Mouse (Mus musculus): Measurements from ENCODE around the gene Ptpn3. TPM values are rescaled to one million over a fixed set of nuclear protein-coding genes. Genes with fewer than 3 reads are reported as not detected.

Gene Ptpn3
- total RNA-seq, 2 experiments from 2014 or later, result 18.8 to 24.3 TPM

DNA sequence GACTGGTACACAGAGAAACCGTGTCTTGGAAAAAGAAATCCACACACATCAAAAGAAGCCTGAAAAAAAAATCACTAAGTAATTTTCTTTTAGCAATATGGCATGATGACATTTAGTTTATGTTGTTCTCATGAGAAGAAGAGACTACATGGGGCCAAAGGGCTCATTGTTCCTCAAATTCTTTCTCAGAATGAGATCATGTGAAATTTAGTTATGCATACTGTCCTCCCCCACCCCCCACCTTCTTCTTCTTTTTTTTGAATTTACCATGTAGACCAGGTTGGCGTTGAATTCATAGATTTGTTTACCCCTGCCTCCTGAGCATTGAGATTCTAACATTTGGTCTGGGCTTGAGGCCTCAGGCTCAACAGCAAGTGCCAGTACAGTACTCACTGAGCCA is 111.8 kb downstream of the Ptpn3 start:
- DNase-seq, result no peak
- intact Hi-C loops (cut with DNase I; ENCODE audit: low total_unique reads), result no loop called here

DNA sequence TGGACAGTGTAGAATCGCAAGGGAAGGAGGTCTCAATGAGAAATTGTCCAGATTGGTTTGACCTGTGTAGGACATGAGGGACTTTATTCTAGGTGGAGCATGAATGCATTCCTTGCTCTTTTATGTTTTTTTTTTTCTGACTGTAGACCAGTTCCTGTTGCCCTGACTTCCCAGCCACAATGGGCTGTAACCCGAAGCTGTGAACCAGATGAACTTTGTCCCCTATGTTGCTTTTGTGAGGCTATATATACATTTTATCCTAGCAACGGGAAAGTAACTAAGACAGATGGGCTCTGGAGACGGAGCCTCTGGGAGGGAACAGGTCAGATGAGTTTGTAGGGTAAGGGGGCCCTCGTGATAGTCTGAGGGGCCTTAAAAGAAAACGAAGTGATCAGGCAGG is 115.6 kb downstream of the Ptpn3 start:
- intact Hi-C loops (cut with DNase I; ENCODE audit: low total_unique reads), result no loop called here
- DNase-seq, result no peak

DNA sequence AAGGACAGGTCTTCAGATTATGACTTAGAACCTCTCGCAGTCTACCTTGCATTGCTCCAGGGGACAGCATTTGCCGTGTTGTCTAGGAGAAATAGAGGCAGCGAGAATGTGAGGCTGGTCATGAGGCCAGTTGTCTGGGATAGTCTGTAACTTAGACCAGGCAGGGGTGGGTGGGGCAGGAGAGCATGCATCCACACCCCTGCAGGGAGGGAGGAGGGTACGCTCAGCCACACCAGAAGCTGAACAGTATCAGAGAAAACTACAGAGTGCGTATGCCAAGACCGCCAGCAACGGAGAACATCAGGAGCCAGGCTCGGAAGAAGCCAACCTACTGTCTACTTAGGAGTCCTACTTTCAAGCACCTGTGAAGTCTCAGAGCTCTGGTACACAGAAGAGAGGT is 116.2 kb downstream of the Ptpn3 start:
- intact Hi-C loops (cut with DNase I; ENCODE audit: low total_unique reads), result no loop called here
- DNase-seq, result no peak

DNA sequence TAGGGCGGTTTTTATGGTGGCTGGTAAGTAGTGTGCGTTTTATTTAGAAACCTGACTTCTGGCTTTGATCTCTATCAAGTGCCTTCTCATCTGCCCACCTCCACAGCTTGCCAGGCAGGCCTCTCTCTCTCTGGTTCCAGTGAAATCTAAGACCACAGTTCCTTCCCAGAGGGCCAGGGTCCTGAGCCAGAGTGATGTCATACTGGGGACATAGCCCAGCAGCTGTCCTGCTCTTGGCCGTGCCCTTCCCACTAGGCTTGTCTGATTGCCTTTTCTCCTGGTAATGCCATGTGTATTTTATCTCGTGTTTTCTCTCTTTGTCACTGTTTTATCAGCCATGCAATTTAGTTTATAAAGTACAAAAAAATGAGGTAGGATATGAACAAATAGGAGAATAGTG is 118.1 kb downstream of the Ptpn3 start:
- peak; percentile 86 for DNase-seq
- intact Hi-C loops (cut with DNase I; ENCODE audit: low total_unique reads), result no loop called here

DNA sequence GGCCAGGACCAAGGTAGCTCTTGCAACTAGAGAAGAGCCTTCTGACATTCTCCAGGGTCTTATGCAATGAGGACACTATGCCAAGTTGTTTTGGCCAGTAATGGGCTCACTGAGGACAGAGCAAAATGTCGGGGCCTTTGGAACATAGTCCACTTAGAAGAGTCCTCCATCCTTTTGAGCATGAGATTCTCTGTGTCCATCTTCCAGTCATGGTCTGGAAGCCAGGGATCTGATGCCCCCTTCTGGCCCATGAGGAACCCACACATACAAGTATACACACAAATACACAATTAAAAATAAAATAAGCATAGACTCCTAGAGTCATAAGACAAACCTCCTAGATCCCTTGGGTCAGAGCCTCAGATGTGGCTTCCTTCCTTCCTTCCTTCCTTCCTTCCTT is 120.1 kb downstream of the Ptpn3 start:
- DNase-seq, result no peak
- intact Hi-C loops (cut with DNase I; ENCODE audit: low total_unique reads), result no loop called here

DNA sequence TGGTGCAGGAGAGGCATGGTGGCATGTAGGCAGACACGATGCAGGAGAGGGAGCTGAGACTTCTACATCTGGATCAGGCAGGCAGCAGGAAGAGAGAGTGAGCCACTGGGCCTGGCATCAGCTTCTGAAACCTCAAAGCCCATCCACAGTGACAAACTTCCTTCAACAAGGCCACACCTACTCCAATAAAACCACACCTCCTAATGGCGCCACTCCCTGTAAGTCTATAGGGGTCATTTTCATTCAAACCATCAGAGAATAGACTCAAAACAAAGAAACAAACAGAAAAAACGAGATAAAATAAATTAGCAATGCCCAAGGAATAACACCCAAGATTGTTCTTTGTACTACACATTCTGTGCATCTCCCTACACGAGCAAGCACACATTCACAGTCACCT is 122.8 kb downstream of the Ptpn3 start:
- intact Hi-C loops (cut with DNase I; ENCODE audit: low total_unique reads), result no loop called here

DNA sequence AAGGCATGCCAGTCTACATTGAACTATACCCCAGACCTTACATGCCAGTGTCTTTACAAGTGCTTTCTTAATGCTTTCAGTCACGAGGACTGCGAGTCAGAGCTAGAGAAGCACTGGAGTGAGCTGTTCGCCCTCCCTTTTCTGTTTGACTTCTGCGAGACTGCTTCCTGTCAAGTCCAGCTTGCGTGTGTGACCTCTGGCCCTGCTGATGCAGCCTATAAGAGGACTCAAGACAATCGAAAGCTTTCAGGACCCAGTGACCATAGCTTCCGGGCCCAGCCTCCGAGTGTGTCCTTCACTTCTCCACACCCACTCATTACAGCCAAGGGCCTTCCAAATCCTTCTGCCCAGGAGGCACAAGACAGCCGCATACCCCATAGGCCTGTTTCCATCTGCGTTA is 126.3 kb downstream of the Ptpn3 start:
- intact Hi-C loops (cut with DNase I; ENCODE audit: low total_unique reads), result no loop called here

More for the DNA sequence above, 122.8 kb downstream of the Ptpn3 start:
- DNase-seq, result no peak

DNA sequence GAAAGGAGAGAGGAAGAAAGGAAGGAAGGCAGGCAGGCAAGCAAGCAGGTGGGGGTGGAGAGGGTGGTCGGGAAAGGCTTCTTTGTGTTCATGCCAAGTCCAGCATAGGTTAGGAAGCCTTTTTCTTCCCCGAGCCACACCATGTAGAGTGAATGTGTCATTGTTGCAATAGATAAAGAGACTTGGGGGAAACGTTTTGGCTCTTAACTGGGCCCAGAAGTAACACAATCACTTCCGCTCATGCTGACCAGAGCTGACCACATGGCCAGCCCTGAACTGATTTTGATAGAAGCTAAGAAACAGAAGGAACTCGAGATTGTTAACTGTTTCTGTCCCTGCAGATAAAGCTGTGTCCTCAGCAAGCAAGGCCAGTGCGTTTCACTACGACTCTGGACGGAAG is 128.8 kb downstream of the Ptpn3 start:
- no peak for DNase-seq

More for the DNA sequence above, 126.3 kb downstream of the Ptpn3 start:
- no peak for DNase-seq

DNA sequence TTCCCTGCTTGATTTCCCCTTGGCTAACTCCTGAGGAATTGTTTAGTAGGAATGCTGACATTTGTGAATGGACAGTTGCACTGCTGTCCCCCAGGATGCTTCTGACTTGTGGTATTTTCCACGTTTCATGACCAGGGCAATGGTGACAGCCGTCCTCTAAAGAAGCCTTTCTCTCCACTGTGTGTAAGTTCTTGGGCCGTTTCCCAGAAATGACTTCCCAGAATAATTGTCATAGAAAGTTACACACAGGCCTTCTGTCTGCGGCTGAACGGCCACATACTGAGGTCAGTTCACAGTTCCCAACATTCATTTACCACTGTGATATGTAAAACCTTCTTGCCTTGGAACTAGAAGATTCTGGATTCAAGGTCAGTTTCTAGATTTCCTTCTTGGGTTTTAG is 129.8 kb downstream of the Ptpn3 start:
- no peak for DNase-seq
- intact Hi-C loops (cut with DNase I; ENCODE audit: low total_unique reads), result no loop called here

More for the DNA sequence above, 128.8 kb downstream of the Ptpn3 start:
- intact Hi-C loops (cut with DNase I; ENCODE audit: low total_unique reads), result no loop called here

DNA sequence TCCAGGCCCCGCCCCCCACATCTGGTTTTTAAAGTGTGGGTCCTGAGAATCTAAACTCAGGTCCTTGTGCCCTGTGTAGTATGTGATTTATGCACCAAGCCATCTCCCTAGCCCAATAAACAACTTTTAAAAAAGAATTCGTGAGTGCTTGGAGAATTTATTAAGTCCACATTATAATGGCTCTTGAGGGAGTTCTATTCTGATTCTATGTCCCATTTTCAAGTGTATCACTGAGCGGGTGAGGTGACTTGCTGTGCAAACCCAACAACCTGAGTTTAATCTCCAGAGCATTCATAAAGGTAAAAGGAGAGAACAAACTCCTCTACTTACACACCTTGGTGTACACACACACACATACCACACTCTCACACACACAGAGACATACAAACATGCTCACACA is 133.0 kb downstream of the Ptpn3 start:
- no peak for DNase-seq

DNA sequence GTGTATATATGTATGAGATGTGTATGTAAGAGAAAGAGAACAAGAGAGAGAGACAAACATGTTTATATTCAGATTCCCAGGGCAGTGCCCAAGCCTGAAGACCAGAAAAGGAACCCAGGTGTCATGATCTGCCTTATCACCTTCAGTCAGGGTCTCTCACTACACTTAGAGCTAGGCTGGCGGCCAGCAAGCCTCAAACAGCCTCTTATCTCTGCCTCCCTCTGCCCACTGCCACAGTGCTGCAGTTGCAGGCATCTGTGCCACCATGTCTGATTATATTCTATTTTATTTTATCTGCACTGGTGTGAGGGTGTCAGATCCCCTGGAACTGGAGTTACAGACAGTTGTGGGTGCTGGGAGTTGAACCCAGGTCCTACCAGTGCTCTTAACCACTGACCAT is 133.4 kb downstream of the Ptpn3 start:
- DNase-seq, result no peak
- intact Hi-C loops (cut with DNase I; ENCODE audit: low total_unique reads), result no loop called here

More for the DNA sequence above, 133.0 kb downstream of the Ptpn3 start:
- intact Hi-C loops (cut with DNase I; ENCODE audit: low total_unique reads), result no loop called here

DNA sequence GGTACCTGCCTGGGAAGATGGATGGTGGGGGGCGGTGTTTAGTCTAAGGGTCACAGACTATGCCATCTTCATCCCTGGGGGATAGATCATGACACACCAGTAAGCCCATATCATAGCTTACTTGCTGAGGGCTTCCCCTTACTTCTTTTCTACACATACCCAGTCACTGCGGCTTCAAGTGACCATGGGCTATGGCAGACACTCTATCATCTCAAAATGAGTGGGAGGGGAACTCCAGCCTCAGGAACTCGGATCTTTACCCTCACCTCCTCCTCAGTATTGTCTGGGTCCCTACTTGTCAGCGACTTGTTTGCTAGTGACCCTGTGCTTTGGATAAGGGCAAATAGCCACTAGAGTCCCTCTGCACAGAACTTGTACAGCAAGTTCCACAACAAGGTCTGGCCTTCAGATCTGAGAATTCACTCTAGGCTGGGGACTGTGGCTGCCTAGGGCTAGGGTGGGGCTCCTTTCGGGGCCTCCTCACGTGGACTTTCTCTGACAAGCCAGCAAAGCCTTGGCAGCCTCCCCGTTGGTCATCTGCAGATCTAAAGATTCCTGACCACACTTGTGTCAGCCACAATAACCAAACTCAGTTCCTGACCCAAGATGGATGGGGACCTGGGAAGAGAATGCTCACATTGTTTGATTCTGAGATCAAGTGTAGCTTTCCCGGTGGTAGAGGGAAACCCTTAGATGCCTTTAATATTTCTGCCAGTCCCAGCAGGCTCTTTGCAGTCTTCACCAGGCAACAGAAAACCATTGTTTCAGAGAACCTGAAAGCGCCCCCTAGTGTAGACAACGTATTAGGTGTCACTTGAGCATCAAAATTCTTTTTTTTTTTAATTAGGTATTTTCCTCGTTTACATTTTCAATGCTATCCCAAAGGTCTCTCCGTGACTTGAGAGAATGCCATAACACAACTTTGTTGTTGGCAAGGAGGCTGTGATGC is 134.4 kb downstream of the Ptpn3 start:
- intact Hi-C loops (cut with DNase I; ENCODE audit: low total_unique reads), result no loop called here
- DNase-seq, result no peak

DNA sequence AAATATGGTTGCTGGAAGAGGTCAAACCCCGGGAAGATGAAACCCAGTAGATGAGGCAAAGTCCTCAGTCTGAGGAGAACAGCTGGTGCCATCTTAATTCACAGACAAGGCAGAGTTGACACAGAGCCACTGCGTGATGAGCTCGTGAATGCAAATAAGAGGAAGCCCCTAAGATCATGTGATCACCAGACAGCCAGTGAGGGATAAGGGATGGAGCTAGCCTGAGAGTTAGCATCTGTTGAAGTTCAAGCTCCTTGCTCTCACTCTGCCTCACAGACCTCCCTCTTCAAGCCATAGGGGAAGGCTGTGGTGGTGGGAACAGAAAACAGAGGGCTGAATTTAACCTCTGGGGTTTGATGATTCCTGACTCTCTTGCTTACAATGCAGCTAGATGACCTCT is 136.0 kb downstream of the Ptpn3 start:
- DNase-seq, result no peak
- intact Hi-C loops (cut with DNase I; ENCODE audit: low total_unique reads), result no loop called here

DNA sequence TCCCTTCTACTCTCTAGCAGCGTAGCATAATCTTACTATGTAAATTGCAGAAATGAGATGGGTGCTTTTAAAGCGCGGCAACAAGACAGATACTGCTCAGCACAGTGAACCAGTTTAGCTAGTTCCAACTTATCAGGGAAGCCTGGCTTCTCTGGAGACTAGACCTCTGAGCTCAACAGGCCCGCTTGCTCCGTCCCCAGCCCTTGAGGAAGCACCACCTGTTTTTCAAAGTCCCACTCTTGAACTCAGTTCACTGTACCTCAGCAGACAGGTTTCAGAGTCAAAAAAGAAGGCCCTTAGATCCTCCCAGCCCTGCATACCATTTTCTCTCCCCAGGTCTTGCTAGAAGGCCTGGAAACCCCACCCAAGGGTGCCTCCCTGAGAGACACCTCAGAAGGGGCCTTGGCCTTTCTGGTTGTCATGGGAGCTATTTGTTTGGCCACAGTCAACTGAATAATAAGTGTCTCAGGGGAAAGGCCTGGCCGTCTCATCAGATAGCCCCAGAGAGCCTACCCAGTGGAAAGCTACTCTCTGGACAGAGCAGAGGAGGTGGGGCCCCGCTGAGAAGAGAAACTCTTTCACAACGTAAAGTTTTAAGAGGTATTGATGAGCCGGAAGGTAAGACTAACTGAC is 136.9 kb downstream of the Ptpn3 start:
- DNase-seq, result no peak
- intact Hi-C loops (cut with DNase I; ENCODE audit: low total_unique reads), result no loop called here

DNA sequence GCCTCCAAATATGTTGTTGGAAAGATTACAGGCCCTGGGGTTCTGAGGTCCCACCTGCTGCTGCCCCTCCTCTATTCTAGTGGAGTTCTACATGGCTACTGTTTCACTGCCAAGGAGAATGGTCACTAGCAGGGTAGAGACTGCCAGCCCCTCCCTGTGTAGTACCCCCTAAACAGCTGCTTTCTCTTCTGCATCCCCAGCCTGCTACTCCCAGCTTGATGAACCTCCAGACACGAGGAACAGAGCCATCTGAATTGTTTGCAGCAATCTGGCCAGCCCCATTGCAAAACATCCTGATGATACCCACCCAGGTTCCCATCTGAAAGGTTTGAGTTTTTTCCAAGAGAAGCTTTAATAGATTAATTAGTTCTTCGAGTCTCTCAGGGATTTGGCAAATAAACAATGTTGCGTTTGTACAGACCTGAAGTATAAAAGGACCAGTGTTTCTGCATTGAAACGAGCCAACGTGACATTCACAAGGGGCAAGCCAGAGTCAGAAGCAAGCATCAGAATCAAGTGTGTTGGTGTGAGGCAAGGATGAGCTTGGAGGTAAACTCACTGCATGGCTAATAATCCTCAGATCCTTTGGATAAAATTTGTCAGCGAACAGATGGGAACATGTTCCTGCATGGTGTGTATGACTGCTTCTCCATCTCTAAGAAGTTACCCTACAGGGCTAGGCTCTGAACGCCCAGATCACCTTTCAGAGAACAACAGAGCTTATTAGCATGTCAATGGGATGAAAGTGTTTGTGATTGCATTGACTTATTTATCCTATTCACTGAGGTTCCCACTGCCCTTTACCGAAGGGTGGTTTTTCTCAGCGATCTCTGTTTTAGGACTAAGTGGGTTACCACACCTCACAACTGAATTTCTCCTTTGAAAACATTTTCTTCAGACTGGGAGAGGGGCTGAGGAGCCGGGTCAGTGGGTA is 138.6 kb downstream of the Ptpn3 start:
- DNase-seq, result no peak
- intact Hi-C loops (cut with DNase I; ENCODE audit: low total_unique reads), result no loop called here

DNA sequence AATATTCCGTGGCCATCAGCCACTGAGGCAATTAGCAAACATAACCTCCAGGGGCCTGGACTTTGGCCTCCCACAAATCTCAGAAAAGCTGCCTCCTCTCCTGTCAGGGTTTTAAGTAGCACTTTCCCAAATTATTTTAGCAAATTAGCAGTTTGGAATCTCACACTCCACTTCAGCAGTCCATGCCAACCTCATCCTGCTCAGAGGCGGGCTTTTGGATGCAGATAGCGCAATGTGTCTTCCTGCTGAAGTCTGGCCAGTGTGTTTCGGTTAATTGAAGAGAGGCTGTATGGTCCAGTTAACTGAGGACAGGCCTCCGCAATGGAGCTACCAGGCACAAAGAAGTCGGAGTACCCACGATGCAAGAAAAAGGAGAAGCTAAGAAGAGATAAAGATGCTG is 141.1 kb downstream of the Ptpn3 start:
- DNase-seq, result no peak
- intact Hi-C loops (cut with DNase I; ENCODE audit: low total_unique reads), result no loop called here

DNA sequence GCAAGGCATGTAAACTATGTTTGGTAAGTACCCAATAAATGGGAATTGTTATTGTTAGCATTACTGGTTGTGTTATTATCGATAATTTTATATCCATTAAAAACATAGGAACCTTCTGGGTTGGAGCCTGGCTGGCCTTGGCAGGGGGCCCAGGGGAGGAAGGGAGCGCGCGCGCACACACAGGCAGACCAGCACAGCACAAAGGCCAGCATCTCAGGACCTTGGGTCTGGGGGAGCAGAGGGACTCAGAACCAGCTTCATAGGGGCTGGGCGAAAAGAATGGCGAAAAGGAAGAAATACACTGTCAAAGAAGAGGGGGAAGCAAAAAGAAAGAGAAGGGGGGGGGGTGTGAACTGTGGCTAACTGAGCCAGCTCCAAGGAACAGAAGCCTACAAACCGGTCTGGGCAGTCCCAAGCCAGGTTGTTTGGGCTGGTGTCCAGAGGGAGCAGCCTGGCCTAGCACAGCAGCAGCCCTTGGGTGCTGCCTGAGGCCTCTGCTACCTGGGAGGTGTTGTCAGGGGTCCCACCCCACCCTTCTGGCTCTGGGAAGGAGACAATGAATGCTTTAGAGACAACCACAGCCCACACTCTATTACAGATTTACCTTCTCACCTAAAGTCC is 145.0 kb downstream of the Ptpn3 start:
- intact Hi-C loops (cut with DNase I; ENCODE audit: low total_unique reads), result no loop called here
- DNase-seq, result no peak

DNA sequence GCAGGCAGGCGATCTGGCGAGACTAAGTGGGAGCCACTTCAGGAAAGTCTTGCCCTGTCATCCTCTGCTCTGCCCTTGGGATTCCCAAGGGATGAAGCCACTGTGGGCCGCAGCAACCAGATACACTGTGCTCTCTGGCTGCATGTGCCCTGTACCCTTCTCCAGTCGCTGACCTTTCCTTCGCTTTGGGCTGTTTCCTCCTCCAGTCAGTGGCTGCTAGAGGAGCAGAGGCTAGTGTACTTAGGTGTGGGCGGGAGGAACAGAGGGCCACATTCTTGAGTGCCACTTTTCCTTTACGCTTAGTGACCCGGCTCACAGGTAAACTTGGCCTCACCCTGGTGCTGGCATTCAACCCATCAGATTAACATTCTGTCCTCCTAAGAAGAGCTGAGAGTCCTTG is 147.8 kb downstream of the Ptpn3 start:
- no peak for DNase-seq
- intact Hi-C loops (cut with DNase I; ENCODE audit: low total_unique reads), result no loop called here

DNA sequence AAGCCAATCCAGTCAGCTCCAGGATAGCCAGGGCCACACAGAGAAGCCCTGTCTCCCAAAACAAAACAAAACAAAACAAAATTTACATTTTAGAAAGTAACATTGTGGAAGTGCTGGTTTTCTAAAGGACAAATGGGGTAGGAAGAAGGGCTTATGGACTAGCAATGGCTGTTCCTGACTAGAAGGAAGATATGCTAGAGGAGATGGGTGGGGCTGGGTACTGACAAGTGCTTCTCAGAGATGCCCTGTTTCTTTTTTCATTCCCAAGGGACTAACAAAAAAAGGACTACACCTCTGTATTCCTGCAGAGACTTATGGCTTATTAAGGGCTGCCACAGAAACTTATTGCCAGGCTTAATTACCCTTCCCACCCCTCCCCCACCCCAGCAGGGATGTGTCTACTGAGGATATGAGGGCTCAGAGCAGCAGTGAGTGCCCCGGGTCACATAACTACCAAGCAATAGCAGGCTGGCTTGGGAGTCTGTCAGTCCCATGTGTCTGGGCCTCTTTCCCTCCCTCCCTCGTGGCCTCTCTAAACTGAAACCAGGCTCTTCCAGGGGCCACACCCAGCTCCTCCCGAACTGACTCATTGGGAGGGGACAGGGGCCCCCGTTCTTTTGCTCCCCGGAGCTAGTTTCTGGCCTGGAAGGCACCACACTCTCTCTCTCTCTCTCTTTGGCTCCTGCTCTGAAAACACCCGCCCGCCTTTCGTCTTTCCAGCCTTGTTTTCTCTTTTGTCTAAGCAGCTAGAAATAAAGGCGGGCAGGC is 148.4 kb downstream of the Ptpn3 start:
- intact Hi-C loops (cut with DNase I; ENCODE audit: low total_unique reads), result no loop called here
- DNase-seq, result peak; percentile 55
